Mouse (Mus musculus) hindbrain, embryonic 13.5 days (tissue): ENCODE results near the gene Arl15. TPM values are rescaled to one million over a fixed set of nuclear protein-coding genes. Genes with fewer than 3 reads are reported as not detected.

Source experiments
- ATAC-seq: fragments of 200-750 bp; cut with Nextera tagmentation; 2 replicates; pipeline ENCODE4 v1.8.0; 2017; ENCODE audit warnings: moderate TSS enrichment; ENCODE audit not compliant: low FRiP score
- H3K27ac ChIP-seq: fragments of 300-500 bp; sonication (generic); 2 replicates; pipeline ENCODE4 v1.5.1; 2015; ENCODE audit warnings: inconsistent platforms, mild to moderate bottlenecking, moderate library complexity
- H3K27me3 ChIP-seq: fragments of 300-500 bp; sonication (generic); 2 replicates; pipeline ENCODE4 v1.6.1; 2015; ENCODE audit warnings: mild to moderate bottlenecking, inconsistent platforms
- H3K36me3 ChIP-seq: fragments of 300-500 bp; sonication (generic); 2 replicates; pipeline ENCODE4 v1.6.1; 2015; ENCODE audit warnings: mild to moderate bottlenecking, inconsistent platforms
- H3K4me1 ChIP-seq: fragments of 300-500 bp; sonication (generic); replicated peaks from 2 replicates; pipeline ENCODE4 v1.6.1; 2015; ENCODE audit warnings: inconsistent platforms
- H3K4me2 ChIP-seq: fragments of 300-500 bp; sonication (generic); 2 replicates; pipeline ENCODE4 v1.6.1; 2015; ENCODE audit warnings: inconsistent platforms, mild to moderate bottlenecking, moderate library complexity
- H3K4me3 ChIP-seq: fragments of 300-500 bp; sonication (generic); 2 replicates; pipeline ENCODE4 v1.5.1; 2015; ENCODE audit warnings: mild to moderate bottlenecking, inconsistent platforms
- H3K9ac ChIP-seq: fragments of 300-500 bp; sonication (generic); 2 replicates; pipeline ENCODE4 v1.6.1; 2015; ENCODE audit warnings: mild to moderate bottlenecking, inconsistent platforms
- H3K9me3 ChIP-seq: fragments of 300-500 bp; sonication (generic); 2 replicates; pipeline ENCODE4 v1.6.1; 2016; ENCODE audit warnings: inconsistent platforms
- WGBS: fragments of 180-500 bp; shearing (Covaris S2); methylation state at CpG from one replicate; pipeline ENCODE4 v1.1.7; 2015; 5-methylcytosine and 5-hydroxymethylcytosine counted together
- polyA plus RNA-seq: library from polyadenylated mRNA; unstranded; fragments of >200 nt; fragmentation: Nextera tagmentation; extraction: Ambion mirVana; gene quantifications from 2 replicates; pipeline ENCODE4 v1.2.1, GENCODE M21; 2015

Gene Arl15
- polyA plus RNA-seq, 1 experiment from 2014 or later = 17.3 TPM

DNA sequence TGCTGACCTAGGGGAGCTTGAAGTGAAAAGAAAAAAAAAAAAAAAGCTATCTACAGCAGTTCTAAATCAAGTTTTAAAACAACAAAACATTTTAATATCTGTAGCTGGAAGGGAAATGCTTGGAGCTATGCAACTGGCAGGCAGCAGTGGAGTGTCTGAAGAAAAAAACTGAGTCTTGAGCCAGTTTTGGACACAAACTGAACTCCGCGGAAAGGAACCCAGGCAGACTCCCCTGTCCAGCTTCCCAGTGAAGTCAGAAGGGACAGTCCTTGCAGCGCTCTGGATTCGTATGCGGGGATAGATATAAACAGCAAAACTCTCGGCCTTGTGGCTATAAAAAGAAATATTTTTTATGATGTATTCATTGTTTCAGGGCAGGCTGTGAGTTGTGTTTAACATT is 155.8 kb downstream of the Arl15 start:
- WGBS = 86% methylated on average over 6 of the region's 6 CpGs

DNA sequence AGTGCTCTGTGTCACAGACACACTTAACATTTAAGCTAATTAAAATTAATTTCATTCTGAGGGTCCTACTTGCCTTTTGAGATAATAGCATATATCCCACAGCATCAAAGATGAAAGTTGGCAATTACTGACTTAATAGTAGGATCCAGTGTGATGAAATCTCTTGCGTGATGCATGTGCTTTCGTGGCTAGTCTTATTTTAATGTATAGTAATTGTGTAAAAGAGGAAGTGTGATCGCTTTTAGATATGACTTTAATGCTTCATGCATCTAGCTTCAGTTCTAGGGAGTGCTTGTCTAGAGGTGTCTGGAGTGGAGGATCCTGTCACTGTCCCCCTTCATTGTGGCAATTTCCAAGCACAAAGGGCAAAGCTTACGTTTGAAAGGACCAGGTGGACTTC is 163.1 kb downstream of the Arl15 start:
- Histone ChIP-seq H3K27ac (no peak overlapping the region), H3K9me3 (no peaks in the 10 kb centered on the region), H3K4me3 (no peak overlapping the region), H3K4me2 (no peak overlapping the region), H3K4me1 (no peaks in the 10 kb centered on the region), H3K9ac (no peak overlapping the region), H3K36me3 (no peaks in the 10 kb centered on the region), H3K27me3 (no peaks in the 10 kb centered on the region)
- no peak for ATAC-seq
- 82% methylated on average over 4 of the region's 4 CpGs for WGBS

More for the DNA sequence above, 155.8 kb downstream of the Arl15 start:
- no peak overlapping the region for H3K4me3 ChIP-seq
- no peaks in the 10 kb centered on the region for H3K9me3 ChIP-seq
- H3K27ac ChIP-seq = no peak overlapping the region
- no peaks in the 10 kb centered on the region for H3K27me3 ChIP-seq
- H3K4me1 ChIP-seq = no peaks in the 10 kb centered on the region
- no peak for ATAC-seq
- no peak overlapping the region for H3K9ac ChIP-seq
- no peak overlapping the region for H3K4me2 ChIP-seq
- H3K36me3 ChIP-seq = no peaks in the 10 kb centered on the region

DNA sequence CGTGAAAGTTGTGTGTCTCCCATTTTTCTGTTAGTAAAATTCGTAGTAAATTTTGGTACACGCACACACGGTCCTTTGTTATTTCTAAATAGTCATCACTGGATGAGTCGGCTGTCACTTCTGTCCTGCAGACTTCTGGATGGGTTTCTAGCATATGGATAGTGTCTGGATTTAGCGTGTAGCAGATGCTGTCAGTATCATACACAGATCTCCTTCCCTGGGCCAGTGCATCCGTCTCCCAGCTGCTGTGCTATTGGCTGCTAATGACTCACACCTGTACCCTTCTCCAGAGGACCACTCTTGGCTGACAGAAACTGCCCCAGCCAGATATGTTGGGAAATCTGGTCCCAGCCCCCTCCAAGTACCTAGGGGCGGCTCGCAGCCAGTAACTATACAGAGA is 170.6 kb downstream of the Arl15 start:
- H3K9me3 ChIP-seq = no peaks in the 10 kb centered on the region
- 84% methylated on average over 9 of the region's 9 CpGs for WGBS
- no peaks in the 10 kb centered on the region for H3K4me1 ChIP-seq
- no peak overlapping the region for H3K4me2 ChIP-seq
- 0 out of 2 replicates have a peak, but pooled peaks have one; percentile 43 for ATAC-seq
- no peak overlapping the region for H3K27ac ChIP-seq
- no peak overlapping the region for H3K4me3 ChIP-seq
- no peak overlapping the region for H3K9ac ChIP-seq
- H3K27me3 ChIP-seq = no peaks in the 10 kb centered on the region
- peaks cover 8% of the 10 kb centered on the region; the same call in 1 of the 2 replicates for H3K36me3 ChIP-seq

GRCm38 (mm10) chr13:113970706-113971105 is 176.4 kb downstream of the Arl15 start:
- WGBS = 66% methylated on average over 5 of the region's 5 CpGs
- Histone ChIP-seq H3K27ac (no peak overlapping the region), H3K36me3 (peaks cover 8% of the 10 kb centered on the region; the same call in 1 of the 2 replicates), H3K4me2 (no peak overlapping the region), H3K4me1 (peaks cover 6% of the 10 kb centered on the region), H3K27me3 (no peaks in the 10 kb centered on the region), H3K9ac (no peak overlapping the region), H3K4me3 (no peak overlapping the region), H3K9me3 (no peaks in the 10 kb centered on the region)
- no peak for ATAC-seq

DNA sequence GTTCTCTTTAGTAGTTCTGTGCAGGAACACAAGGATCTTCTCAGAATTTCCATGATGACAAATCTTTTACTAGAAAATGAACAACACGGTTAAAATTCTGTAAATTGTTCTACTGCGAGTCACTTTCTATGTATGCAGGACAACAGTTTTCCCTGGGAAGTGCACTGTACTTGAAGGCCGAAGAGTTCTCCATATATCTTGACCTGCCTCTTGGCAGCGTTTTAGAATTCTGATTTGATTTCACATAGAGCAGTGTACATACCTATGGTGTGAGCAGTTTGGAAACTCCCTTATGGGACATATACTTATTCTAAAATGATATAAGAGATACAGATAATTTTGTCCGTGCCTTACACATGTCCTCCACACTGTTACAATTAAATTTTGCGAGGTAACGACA is 178.1 kb downstream of the Arl15 start:
- ATAC-seq = no peak
- H3K4me1 ChIP-seq = peaks cover 10% of the 10 kb centered on the region
- no peak overlapping the region for H3K4me2 ChIP-seq
- WGBS = 90% methylated on average over 7 of the region's 7 CpGs
- no peak overlapping the region for H3K9ac ChIP-seq
- H3K9me3 ChIP-seq = no peaks in the 10 kb centered on the region
- H3K36me3 ChIP-seq = peaks cover 8% of the 10 kb centered on the region; the same call in 1 of the 2 replicates
- H3K4me3 ChIP-seq = no peak overlapping the region
- H3K27ac ChIP-seq = no peak overlapping the region
- H3K27me3 ChIP-seq = no peaks in the 10 kb centered on the region

GRCm38 (mm10) chr13:113974866-113975265 is 180.6 kb downstream of the Arl15 start:
- Histone ChIP-seq H3K27me3 (0 out of 2 replicates have a peak, but pooled peaks cover 3% of the 10 kb centered on the region), H3K27ac (no peak overlapping the region), H3K4me2 (no peak overlapping the region), H3K9ac (no peak overlapping the region), H3K4me1 (peaks cover 10% of the 10 kb centered on the region), H3K36me3 (no peaks in the 10 kb centered on the region), H3K4me3 (no peak overlapping the region), H3K9me3 (no peaks in the 10 kb centered on the region)
- WGBS = 69% methylated on average over 1 of the region's 1 CpGs
- ATAC-seq = no peak

GRCm38 (mm10) chr13:113975722-113976121 is 181.4 kb downstream of the Arl15 start:
- H3K4me2 ChIP-seq = no peak overlapping the region
- H3K9ac ChIP-seq = no peak overlapping the region
- H3K27me3 ChIP-seq = 0 out of 2 replicates have a peak, but pooled peaks cover 3% of the 10 kb centered on the region
- 11% methylated on average over 6 of the region's 6 CpGs for WGBS
- no peaks in the 10 kb centered on the region for H3K9me3 ChIP-seq
- no peak for ATAC-seq
- H3K4me3 ChIP-seq = no peak overlapping the region
- peaks cover 8% of the 10 kb centered on the region for H3K4me1 ChIP-seq
- H3K27ac ChIP-seq = no peak overlapping the region
- H3K36me3 ChIP-seq = no peaks in the 10 kb centered on the region

DNA sequence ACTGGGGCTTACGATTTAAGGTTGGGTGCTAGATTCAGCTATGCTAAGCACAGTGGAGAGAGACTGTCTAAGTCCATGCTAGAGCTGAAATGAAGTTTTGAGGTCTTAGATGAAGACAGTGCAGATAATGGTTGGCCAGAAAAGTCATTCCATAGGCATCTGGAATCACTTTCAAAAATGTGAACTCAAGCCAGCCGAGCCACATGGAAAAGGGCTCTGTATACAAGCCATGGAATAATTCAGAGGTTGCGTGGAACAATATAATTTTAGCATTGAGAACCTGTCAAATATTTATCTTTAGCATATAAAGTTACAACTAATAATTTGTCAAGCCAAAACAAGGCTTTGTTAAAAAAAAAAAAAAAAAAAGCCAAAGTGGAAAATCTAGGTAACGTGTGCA is 182.6 kb downstream of the Arl15 start:
- no peaks in the 10 kb centered on the region for H3K36me3 ChIP-seq
- no peak overlapping the region for H3K27ac ChIP-seq
- WGBS = 98% methylated on average over 4 of the region's 4 CpGs
- peaks cover 19% of the 10 kb centered on the region for H3K4me1 ChIP-seq
- H3K9me3 ChIP-seq = no peaks in the 10 kb centered on the region
- 0 out of 2 replicates have a peak, but pooled peaks cover 3% of the 10 kb centered on the region for H3K27me3 ChIP-seq
- H3K4me2 ChIP-seq = no peak overlapping the region
- no peak overlapping the region for H3K4me3 ChIP-seq
- no peak for ATAC-seq
- H3K9ac ChIP-seq = no peak overlapping the region

DNA sequence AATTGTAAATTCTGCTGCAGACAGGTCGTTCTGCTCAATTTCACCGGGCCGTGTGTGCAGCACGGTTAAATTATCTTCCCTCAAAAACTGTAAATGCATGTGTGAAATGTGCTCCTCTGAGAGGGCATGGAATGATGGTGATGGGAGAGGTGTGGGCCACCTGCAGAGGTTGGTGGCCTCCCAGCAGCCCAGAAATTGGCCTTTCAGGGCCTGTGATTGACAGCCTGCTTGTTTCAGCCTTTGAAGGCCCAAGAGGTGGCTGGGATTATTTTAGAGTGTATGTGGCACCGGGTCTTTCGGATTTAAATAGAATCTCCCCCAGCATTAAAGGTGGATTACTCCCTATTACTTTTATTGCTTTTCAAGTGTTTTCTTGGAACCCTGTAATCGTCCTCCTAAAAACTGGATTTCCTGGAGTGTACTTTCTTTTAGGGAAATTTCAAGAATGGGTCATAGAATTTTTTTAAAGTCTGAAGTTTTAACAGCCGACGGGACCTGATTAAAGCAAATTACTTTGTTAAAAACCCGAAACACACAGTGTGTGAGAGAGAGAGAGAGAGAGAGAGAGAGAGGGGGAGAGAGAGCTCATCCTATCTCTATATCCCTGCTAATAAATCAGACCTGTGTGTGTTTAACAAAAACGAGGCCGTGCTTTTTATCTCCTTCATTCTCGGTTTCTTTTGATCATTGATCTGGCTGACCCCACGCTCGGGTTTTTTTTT is 186.6 kb downstream of the Arl15 start:
- H3K9me3 ChIP-seq = no peaks in the 10 kb centered on the region
- no peak overlapping the region for H3K9ac ChIP-seq
- H3K4me2 ChIP-seq = peak overlapping the region; percentile 29; the same call in 1 of the 2 replicates
- peaks cover 20% of the 10 kb centered on the region for H3K4me1 ChIP-seq
- no peak for ATAC-seq
- H3K36me3 ChIP-seq = no peaks in the 10 kb centered on the region
- no peak overlapping the region for H3K4me3 ChIP-seq
- 0 out of 2 replicates have a peak, but pooled peaks cover 3% of the 10 kb centered on the region for H3K27me3 ChIP-seq
- no peak overlapping the region for H3K27ac ChIP-seq
- WGBS = 24% methylated on average over 15 of the region's 15 CpGs

- peak overlapping the region; percentile 29 for H3K4me2 ChIP-seq
- no peak overlapping the region for H3K4me3 ChIP-seq
- no peak overlapping the region for H3K9ac ChIP-seq
- H3K9me3 ChIP-seq = no peaks in the 10 kb centered on the region
- no peaks in the 10 kb centered on the region for H3K36me3 ChIP-seq
- H3K27ac ChIP-seq = no peak overlapping the region
- peak; percentile 73; the same call in 1 of the 2 replicates for ATAC-seq
- H3K27me3 ChIP-seq = 0 out of 2 replicates have a peak, but pooled peaks cover 3% of the 10 kb centered on the region
- peaks cover 21% of the 10 kb centered on the region for H3K4me1 ChIP-seq
- 11% methylated on average over 9 of the region's 9 CpGs for WGBS
Observed at GRCm38 (mm10) chr13:113981461-113982000, 187.2 kb downstream of the Arl15 start.

DNA sequence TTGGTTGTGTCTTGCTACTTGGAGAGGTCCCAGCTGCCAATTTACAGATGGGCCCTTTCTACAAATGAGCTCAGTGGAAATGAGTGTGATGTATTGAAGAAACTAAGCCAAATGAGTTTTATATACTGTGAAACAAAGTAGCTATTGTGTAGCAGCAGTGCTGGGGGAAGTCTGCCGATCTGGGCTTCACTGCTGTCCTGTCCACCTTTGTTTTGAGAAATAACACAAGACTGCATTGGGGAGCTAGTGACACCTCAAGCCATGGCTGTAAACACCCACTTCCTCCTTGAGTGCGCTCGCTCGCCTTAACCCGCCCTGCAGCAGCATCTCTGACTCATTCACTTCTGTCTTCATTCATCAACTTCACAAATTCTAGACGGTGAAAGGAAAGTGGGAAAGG is 189.3 kb downstream of the Arl15 start:
- Histone ChIP-seq H3K4me3 (no peak overlapping the region), H3K27me3 (0 out of 2 replicates have a peak, but pooled peaks cover 3% of the 10 kb centered on the region), H3K9me3 (no peaks in the 10 kb centered on the region), H3K4me2 (no peak overlapping the region), H3K4me1 (peaks cover 21% of the 10 kb centered on the region), H3K27ac (no peak overlapping the region), H3K9ac (no peak overlapping the region), H3K36me3 (no peaks in the 10 kb centered on the region)
- ATAC-seq = no peak
- WGBS = 32% methylated on average over 6 of the region's 6 CpGs

DNA sequence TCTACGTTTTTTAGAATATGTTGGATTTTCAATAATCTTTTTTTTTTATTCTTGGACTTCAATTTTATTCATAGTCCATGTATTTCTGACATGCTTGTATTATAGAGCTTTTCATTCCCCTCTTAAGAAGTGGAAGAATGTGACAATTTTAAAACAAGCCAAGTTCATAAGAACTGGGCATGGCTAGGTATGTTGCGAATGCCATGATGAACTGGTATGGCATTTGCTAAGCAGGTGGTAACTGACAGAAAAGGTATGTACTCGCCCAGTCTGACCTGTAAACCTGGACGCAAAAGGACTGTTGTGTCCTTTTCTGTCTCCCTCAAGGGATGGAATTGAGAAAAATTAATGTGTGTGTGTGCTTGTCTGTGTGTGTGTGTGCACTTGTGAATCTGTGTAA is 190.2 kb downstream of the Arl15 start:
- no peak overlapping the region for H3K4me3 ChIP-seq
- H3K9me3 ChIP-seq = no peaks in the 10 kb centered on the region
- 0 out of 2 replicates have a peak, but pooled peaks cover under 1% of the 10 kb centered on the region for H3K27me3 ChIP-seq
- ATAC-seq = no peak
- H3K27ac ChIP-seq = no peak overlapping the region
- H3K4me1 ChIP-seq = peaks cover 21% of the 10 kb centered on the region
- no peak overlapping the region for H3K9ac ChIP-seq
- WGBS = 97% methylated on average over 4 of the region's 4 CpGs
- 0 out of 2 replicates have a peak, but pooled peaks cover 3% of the 10 kb centered on the region for H3K36me3 ChIP-seq
- no peak overlapping the region for H3K4me2 ChIP-seq
